Mouse (Mus musculus): ENCODE data around the gene Wnt5b.

DNA sequence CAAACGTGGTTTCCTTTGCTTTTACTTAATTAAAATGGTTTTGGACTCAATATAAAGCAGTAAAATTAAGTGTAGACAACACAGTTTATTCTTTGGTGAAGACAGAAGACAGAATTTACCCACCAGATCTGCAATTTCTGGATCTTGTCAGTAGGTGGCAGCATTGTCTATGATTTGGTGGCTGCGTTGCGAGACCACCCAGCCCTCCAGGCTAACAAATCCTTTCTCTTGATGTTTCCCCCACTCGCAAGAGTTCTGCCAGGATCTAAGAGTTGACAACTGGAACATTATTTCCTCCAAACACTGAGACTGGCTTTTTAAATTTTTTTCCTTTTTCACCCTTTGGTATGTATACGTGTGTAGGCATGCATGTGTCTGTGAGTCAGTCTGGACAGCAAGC is 54.4 kb downstream of the Wnt5b start:
- TF ChIP-seq POLR2A (IDR thresholded peaks at IDR 0.05; ENCODE audit: borderline replicate concordance, extremely low read depth, insufficient read depth, insufficient read length, poor library complexity, severe bottlenecking) (no peak), CTCF (IDR thresholded peaks at IDR 0.05; ENCODE audit: borderline replicate concordance, extremely low read depth, insufficient read depth, insufficient read length) (peak; percentile 85)

All from brain, embryonic 14.5 days (tissue).